ENCODE assay signal across 17 mouse cellular contexts in genomic region chr13:99468267-99468666, GRCm38 (mm10).
"Had no signal": no experiment of that assay in that cellular context is flagged by ENCODE, and none has a peak within 500 bp of the region (broad histone marks: within the 10 kb centered on the region; RNA-seq: fewer than 3 reads in every experiment).

No protein-coding gene starts in this region.

- DNase-seq: liver, postnatal 0 days; lung, adult 2 months; lung, postnatal 14 days; lung, postnatal 36 days; right cerebral cortex, postnatal 25 days; right cerebral cortex, postnatal 4 days; spleen, adult 18-20 months; thymus, adult 18-20 months; thymus, postnatal 14 days; thymus, postnatal 36 days had no signal

- H3K4me3 ChIP-seq: liver, embryonic 15.5 days; lung, embryonic 15.5 days; megakaryocyte, embryonic 14.5 days; midbrain, embryonic 13.5 days; midbrain, embryonic 15.5 days; neural tube, embryonic 12.5 days had no signal

- H3K27ac ChIP-seq: liver, embryonic 15.5 days; macrophage; midbrain, embryonic 15.5 days; neural tube, embryonic 12.5 days had no signal
